Mouse (Mus musculus) ES-Bruce4 (cell line): Measurements from ENCODE around the gene Tmcc2.

Source experiments
- CTCF ChIP-seq: IDR thresholded peaks from one replicate; pipeline ENCODE4 v1.8.1; 2011; ENCODE audit warnings: low read depth, low read length
- EP300 ChIP-seq: IDR thresholded peaks from 2 replicates; pipeline ENCODE4 v1.6.1; 2011; ENCODE audit warnings: low read depth, low read length; ENCODE audit not compliant: insufficient read depth

DNA sequence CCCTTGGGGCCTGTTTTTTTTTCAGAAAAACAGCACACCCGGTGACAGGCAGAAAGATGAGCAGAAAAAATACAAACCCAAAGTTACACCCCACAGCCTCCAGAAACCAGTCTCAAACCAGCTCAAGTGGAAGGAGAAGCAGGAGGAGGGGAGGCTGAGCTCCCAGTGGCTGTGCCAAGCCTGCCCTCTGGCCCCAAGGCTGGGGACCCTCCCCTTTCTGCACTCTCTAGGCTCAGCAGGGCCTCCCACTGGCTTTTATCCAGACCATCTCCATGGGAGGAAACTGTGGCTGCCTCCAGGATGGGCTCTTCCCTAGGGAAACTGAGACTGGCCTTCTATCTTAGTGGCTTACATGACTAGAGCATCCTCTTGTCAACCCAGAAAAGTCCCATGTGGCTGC lies 34.2 kb downstream of the Tmcc2 start:
- TF ChIP-seq EP300 = no peak
- no peak for TF ChIP-seq CTCF
